Mouse (Mus musculus): ENCODE results near the gene Ntn5. TPM values are rescaled to one million over a fixed set of nuclear protein-coding genes. Genes with fewer than 3 reads are reported as not detected.

Ntn5 gene
- polyA plus RNA-seq, 1 experiment from 2014 or later: 0.94 TPM

DNA sequence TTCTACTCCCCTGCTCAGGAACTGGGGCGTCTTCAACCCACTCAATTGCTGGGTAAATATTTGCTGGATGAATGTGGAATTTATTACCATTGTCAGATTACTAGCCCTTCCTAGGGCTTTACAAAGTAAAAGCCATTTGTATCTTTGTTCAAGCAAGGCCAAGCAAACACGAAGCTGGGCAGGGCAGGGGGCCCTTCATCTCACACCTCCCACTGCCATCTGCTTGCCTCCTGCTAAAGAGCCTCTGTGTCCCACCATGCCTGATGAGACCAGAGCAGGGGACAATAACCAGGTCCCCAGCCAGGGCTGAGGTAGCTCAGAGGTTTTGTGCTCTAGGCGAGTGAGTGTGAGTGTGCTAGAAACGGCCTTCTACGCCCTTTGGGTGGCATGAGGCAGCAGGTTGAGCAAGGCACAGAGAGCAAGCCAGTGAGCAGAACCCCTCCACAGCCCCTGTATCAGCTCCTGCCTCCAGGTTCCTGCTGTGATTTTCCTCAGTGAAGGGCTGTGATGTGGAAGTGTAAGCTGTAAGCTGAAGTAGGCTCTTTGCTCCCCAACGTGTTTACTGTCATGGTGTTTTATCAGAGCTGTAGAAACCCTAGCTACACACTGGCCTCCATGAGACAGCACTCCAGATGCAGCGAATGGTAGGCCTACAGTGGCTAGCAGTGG lies 6.1 kb upstream of the Ntn5 start:
- no peaks in the 10 kb centered on the region for H3K27me3 ChIP-seq (replicated peaks; ENCODE audit: control insufficient read depth, insufficient read depth, low read length)
- H3K9ac ChIP-seq (ENCODE audit: low read depth, low read length): no peak overlapping the region
- H3K9me3 ChIP-seq (ENCODE audit: control insufficient read depth, low read length): no peaks in the 10 kb centered on the region
- H3K4me3 ChIP-seq (ENCODE audit: low read length): no peak overlapping the region
- no peak for ATAC-seq
- H3K4me2 ChIP-seq (ENCODE audit: low read length): no peak overlapping the region
- H3K36me3 ChIP-seq (ENCODE audit: control insufficient read depth, insufficient read depth, low read length): no peaks in the 10 kb centered on the region
- H3K27ac ChIP-seq (ENCODE audit: low read depth, low read length): no peak overlapping the region
- 70% methylated on average over 7 of the region's 7 CpGs for WGBS
- peaks cover 4% of the 10 kb centered on the region; the same call in 1 of the 2 replicates for H3K4me1 ChIP-seq (ENCODE audit: control insufficient read depth, insufficient read depth, low read depth, low read length)

- Histone ChIP-seq H3K4me1 (ENCODE audit: control insufficient read depth, insufficient read depth, low read depth, low read length) (peaks cover 4% of the 10 kb centered on the region; the same call in 1 of the 2 replicates), H3K27me3 (replicated peaks; ENCODE audit: control insufficient read depth, insufficient read depth, low read length) (no peaks in the 10 kb centered on the region), H3K27ac (ENCODE audit: low read depth, low read length) (no peak overlapping the region), H3K9ac (ENCODE audit: low read depth, low read length) (no peak overlapping the region), H3K4me2 (ENCODE audit: low read length) (no peak overlapping the region), H3K9me3 (ENCODE audit: control insufficient read depth, low read length) (no peaks in the 10 kb centered on the region), H3K4me3 (ENCODE audit: low read length) (no peak overlapping the region), H3K36me3 (ENCODE audit: control insufficient read depth, insufficient read depth, low read length) (no peaks in the 10 kb centered on the region)
- WGBS: 96% methylated on average over 14 of the region's 14 CpGs
- ATAC-seq: no peak
Measured at GRCm38 (mm10) chr7:45678513-45678912, 5.3 kb upstream of the Ntn5 start.

DNA sequence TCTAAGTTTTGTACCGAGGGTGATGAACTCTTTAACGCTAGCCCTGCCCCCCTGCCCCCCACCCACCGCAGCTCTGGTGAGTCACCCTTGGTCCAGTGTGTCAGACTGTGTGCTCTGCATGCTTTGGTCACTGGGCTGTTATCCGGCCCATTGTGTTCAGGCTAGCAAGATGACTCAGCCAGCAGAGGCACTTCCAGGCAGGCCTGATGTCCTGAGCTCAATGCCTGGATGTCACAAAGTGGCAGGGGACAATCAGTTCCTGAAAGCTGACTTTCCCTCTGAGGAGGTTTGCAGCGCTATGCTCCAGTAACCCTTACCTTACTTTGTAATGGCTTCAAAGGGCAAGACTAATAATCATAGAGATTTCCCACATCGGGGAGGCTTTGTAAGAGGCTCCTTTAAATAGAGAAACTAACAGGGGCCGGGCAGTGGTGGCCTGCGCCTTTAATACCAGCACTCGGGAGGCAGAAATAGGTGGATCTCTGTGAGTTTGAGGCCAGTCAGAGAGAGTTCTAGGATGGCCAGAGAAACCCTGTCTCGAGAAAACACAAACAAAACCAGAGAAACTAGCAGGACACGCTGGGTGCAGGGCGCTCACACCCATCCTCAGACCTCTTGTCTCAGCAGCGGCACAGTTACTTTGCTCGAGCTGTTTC lies 3.7 kb upstream of the Ntn5 start:
- no peak overlapping the region for H3K4me3 ChIP-seq (ENCODE audit: low read length)
- H3K4me2 ChIP-seq (ENCODE audit: low read length): no peak overlapping the region
- no peak overlapping the region for H3K27ac ChIP-seq (ENCODE audit: low read depth, low read length)
- no peak for ATAC-seq
- H3K9me3 ChIP-seq (ENCODE audit: control insufficient read depth, low read length): no peaks in the 10 kb centered on the region
- WGBS: 64% methylated on average over 14 of the region's 14 CpGs
- H3K4me1 ChIP-seq (ENCODE audit: control insufficient read depth, insufficient read depth, low read depth, low read length): peaks cover 4% of the 10 kb centered on the region; the same call in 1 of the 2 replicates
- no peaks in the 10 kb centered on the region for H3K27me3 ChIP-seq (replicated peaks; ENCODE audit: control insufficient read depth, insufficient read depth, low read length)
- H3K36me3 ChIP-seq (ENCODE audit: control insufficient read depth, insufficient read depth, low read length): no peaks in the 10 kb centered on the region
- no peak overlapping the region for H3K9ac ChIP-seq (ENCODE audit: low read depth, low read length)

GRCm38 (mm10) chr7:45681046-45681736 lies 2.6 kb upstream of the Ntn5 start:
- 88% methylated on average over 8 of the region's 8 CpGs for WGBS
- H3K27me3 ChIP-seq (replicated peaks; ENCODE audit: control insufficient read depth, insufficient read depth, low read length): no peaks in the 10 kb centered on the region
- H3K27ac ChIP-seq (ENCODE audit: low read depth, low read length): no peak overlapping the region
- H3K4me3 ChIP-seq (ENCODE audit: low read length): no peak overlapping the region
- no peaks in the 10 kb centered on the region for H3K36me3 ChIP-seq (ENCODE audit: control insufficient read depth, insufficient read depth, low read length)
- H3K4me2 ChIP-seq (ENCODE audit: low read length): no peak overlapping the region
- peaks cover 4% of the 10 kb centered on the region; the same call in 1 of the 2 replicates for H3K4me1 ChIP-seq (ENCODE audit: control insufficient read depth, insufficient read depth, low read depth, low read length)
- H3K9ac ChIP-seq (ENCODE audit: low read depth, low read length): no peak overlapping the region
- no peaks in the 10 kb centered on the region for H3K9me3 ChIP-seq (ENCODE audit: control insufficient read depth, low read length)
- ATAC-seq: no peak

GRCm38 (mm10) chr7:45682144-45683126 lies 1.4 kb upstream of the Ntn5 start:
- Histone ChIP-seq H3K36me3 (ENCODE audit: control insufficient read depth, insufficient read depth, low read length) (no peaks in the 10 kb centered on the region), H3K4me2 (ENCODE audit: low read length) (peak overlapping the region; percentile 49), H3K4me1 (ENCODE audit: control insufficient read depth, insufficient read depth, low read depth, low read length) (peaks cover 4% of the 10 kb centered on the region; the same call in 1 of the 2 replicates), H3K27ac (ENCODE audit: low read depth, low read length) (peak overlapping the region; percentile 69; the same call in 1 of the 2 replicates), H3K9ac (ENCODE audit: low read depth, low read length) (peak overlapping the region; percentile 60), H3K9me3 (ENCODE audit: control insufficient read depth, low read length) (no peaks in the 10 kb centered on the region), H3K4me3 (ENCODE audit: low read length) (no peak overlapping the region), H3K27me3 (replicated peaks; ENCODE audit: control insufficient read depth, insufficient read depth, low read length) (no peaks in the 10 kb centered on the region)
- peak; percentile 78 for ATAC-seq
- WGBS: 28% methylated on average over 14 of the region's 14 CpGs

DNA sequence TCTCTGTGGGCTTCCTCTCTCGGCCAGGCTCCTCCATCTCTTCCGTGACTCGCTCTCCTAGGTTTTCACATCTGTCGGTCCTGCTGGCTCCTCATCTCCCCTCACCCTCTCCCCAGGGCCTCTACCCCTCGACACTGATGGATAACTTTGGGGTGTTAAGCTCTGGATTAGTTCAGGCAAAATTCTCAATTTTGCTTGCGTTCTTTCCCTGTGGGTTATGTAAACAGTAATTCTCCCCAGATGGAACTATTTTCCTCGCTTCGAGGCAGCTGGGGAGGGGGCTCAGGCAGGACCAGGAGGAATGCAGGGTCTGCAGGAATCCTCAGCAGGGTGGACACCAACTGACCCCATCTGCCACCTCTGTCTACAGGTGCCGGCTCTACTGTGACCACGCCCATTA lies 2.0 kb downstream of the Ntn5 start:
- WGBS: 54% methylated on average over 10 of the region's 10 CpGs
- H3K27ac ChIP-seq (ENCODE audit: low read depth, low read length): no peak overlapping the region
- no peak overlapping the region for H3K9ac ChIP-seq (ENCODE audit: low read depth, low read length)
- peaks cover 4% of the 10 kb centered on the region; the same call in 1 of the 2 replicates for H3K4me1 ChIP-seq (ENCODE audit: control insufficient read depth, insufficient read depth, low read depth, low read length)
- no peak overlapping the region for H3K4me2 ChIP-seq (ENCODE audit: low read length)
- H3K36me3 ChIP-seq (ENCODE audit: control insufficient read depth, insufficient read depth, low read length): no peaks in the 10 kb centered on the region
- H3K4me3 ChIP-seq (ENCODE audit: low read length): no peak overlapping the region
- no peaks in the 10 kb centered on the region for H3K27me3 ChIP-seq (replicated peaks; ENCODE audit: control insufficient read depth, insufficient read depth, low read length)
- H3K9me3 ChIP-seq (ENCODE audit: control insufficient read depth, low read length): no peaks in the 10 kb centered on the region
- no peak for ATAC-seq

- H3K9ac ChIP-seq (ENCODE audit: low read depth, low read length): no peak overlapping the region
- H3K4me3 ChIP-seq (ENCODE audit: low read length): no peak overlapping the region
- H3K4me2 ChIP-seq (ENCODE audit: low read length): no peak overlapping the region
- H3K27ac ChIP-seq (ENCODE audit: low read depth, low read length): no peak overlapping the region
- no peaks in the 10 kb centered on the region for H3K9me3 ChIP-seq (ENCODE audit: control insufficient read depth, low read length)
- WGBS: 62% methylated on average over 3 of the region's 3 CpGs
- no peaks in the 10 kb centered on the region for H3K36me3 ChIP-seq (ENCODE audit: control insufficient read depth, insufficient read depth, low read length)
- no peak for ATAC-seq
- peaks cover 4% of the 10 kb centered on the region; the same call in 1 of the 2 replicates for H3K4me1 ChIP-seq (ENCODE audit: control insufficient read depth, insufficient read depth, low read depth, low read length)
- no peaks in the 10 kb centered on the region for H3K27me3 ChIP-seq (replicated peaks; ENCODE audit: control insufficient read depth, insufficient read depth, low read length)
Measured at GRCm38 (mm10) chr7:45686841-45687240, 3.0 kb downstream of the Ntn5 start.

GRCm38 (mm10) chr7:45689099-45689498 lies 5.3 kb downstream of the Ntn5 start:
- no peak for ATAC-seq
- H3K4me2 ChIP-seq (ENCODE audit: low read length): no peak overlapping the region
- H3K36me3 ChIP-seq (ENCODE audit: control insufficient read depth, insufficient read depth, low read length): no peaks in the 10 kb centered on the region
- no peak overlapping the region for H3K9ac ChIP-seq (ENCODE audit: low read depth, low read length)
- no peak overlapping the region for H3K27ac ChIP-seq (ENCODE audit: low read depth, low read length)
- H3K4me3 ChIP-seq (ENCODE audit: low read length): no peak overlapping the region
- H3K4me1 ChIP-seq (ENCODE audit: control insufficient read depth, insufficient read depth, low read depth, low read length): no peaks in the 10 kb centered on the region; the same call in 1 of the 2 replicates
- 64% methylated on average over 6 of the region's 6 CpGs for WGBS
- H3K9me3 ChIP-seq (ENCODE audit: control insufficient read depth, low read length): no peaks in the 10 kb centered on the region
- H3K27me3 ChIP-seq (replicated peaks; ENCODE audit: control insufficient read depth, insufficient read depth, low read length): no peaks in the 10 kb centered on the region
